Mouse (Mus musculus) mesoderm, embryonic 11.5 days (tissue): ENCODE measurements at regions not wholly inside any gene's neighbourhood (a gene's known extent, or its start where the extent isn't known, plus 50 kb on each side); places are given as distances from the start of the nearest gene placed in this dataset.
A peak's percentile ranks its signal among the peaks of the same experiment; 100 is the strongest.
"Not testable (repeated sequence)": the region's sequence is repeated elsewhere in the genome, so short reads cannot be mapped to it uniquely, and the experiment has no call there.

Experiments used
- DNase-seq: peaks from one replicate; pipeline ENCODE4 v3.0.0-alpha.2; 2012; ENCODE audit warnings: low read depth, low spot score

GRCm38 (mm10) chr11:29628476-29628875, 64.3 kb upstream of the Rtn4 start:
- DNase-seq: no peak

- DNase-seq: no peak
Measured at GRCm38 (mm10) chr11:29632486-29632885, 60.3 kb upstream of the Rtn4 start.

GRCm38 (mm10) chr11:29633288-29633687, 59.5 kb upstream of the Rtn4 start:
- DNase-seq: not testable (repeated sequence)

- peak; percentile 12 for DNase-seq
Measured at GRCm38 (mm10) chr11:29636759-29637200, 56.0 kb upstream of the Rtn4 start.

- DNase-seq: peak; percentile 21
Measured at GRCm38 (mm10) chr11:29638093-29638669, 54.6 kb upstream of the Rtn4 start.

- no peak for DNase-seq
Measured at GRCm38 (mm10) chr11:29638861-29639260, 53.9 kb upstream of the Rtn4 start.
